Mouse (Mus musculus) lung, postnatal 0 days (tissue): ENCODE measurements around the gene Esrra.

Experiments used
- CTCF ChIP-seq: IDR thresholded peaks from 2 replicates; pipeline ENCODE4 v1.5.1; 2016; ENCODE audit warnings: antibody characterized with exemption, mild to moderate bottlenecking
- EP300 ChIP-seq: IDR thresholded peaks from 2 replicates; pipeline ENCODE4 v1.6.1; 2016; ENCODE audit warnings: antibody characterized with exemption, mild to moderate bottlenecking, control low read depth

- TF ChIP-seq CTCF (no peak), EP300 (no peak)
Measured at GRCm38 (mm10) chr19:6913036-6913435, 8.6 kb downstream of the Esrra start.
